Mouse (Mus musculus) mouse trophoblast stem cell (cell line): Measurements from ENCODE around the gene Cyp27b1.

ENCODE experiments used
- in situ Hi-C, 2 experiments: fragments of 300-500 bp; cut with MseI, MboI; formaldehyde crosslinking; loops; 2 replicates in 1 of 2; 3 replicates in 1 of 2; pipeline ENCODE4 v1.15.1; 2025

Gene Cyp27b1

GRCm38 (mm10) chr10:127047954-127048353 is at the start of gene Cyp27b1:
Gene Cyp27b1, plus strand, starts transcription at chr10:127048250.
- in situ Hi-C loops, result no loop called here

GRCm38 (mm10) chr10:127000529-127000928 is 47.5 kb upstream of the Cyp27b1 start, which contains the start of gene Avil:
Gene Avil, plus strand, starts transcription at chr10:127000709.
- in situ Hi-C loops, result no loop called here

DNA sequence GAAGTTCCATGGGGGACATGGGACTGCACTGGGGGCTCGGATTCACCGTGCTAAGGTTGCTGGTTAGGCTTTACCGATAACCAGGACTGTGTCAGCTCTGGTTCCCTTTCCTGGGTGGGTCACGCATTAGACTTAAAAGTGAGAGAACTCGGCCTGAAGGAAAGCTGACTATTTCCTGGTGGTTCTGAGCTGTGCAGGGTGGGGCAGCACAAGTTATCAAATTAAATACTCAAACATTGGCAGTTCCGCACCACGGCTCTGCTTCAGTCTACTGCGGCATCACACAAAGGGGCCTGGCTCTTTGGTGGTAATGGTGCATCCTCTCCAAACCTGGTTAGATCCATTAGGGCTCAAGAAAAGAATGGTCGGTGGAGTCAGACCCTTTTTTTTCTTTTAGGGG is 46.8 kb upstream of the Cyp27b1 start:
- in situ Hi-C loops, result no loop called here

- in situ Hi-C loops, result no loop called here
Measured at GRCm38 (mm10) chr10:127002056-127002455, 46.0 kb upstream of the Cyp27b1 start.

- in situ Hi-C loops, result no loop called here
Measured at GRCm38 (mm10) chr10:127002765-127003164, 45.3 kb upstream of the Cyp27b1 start.

DNA sequence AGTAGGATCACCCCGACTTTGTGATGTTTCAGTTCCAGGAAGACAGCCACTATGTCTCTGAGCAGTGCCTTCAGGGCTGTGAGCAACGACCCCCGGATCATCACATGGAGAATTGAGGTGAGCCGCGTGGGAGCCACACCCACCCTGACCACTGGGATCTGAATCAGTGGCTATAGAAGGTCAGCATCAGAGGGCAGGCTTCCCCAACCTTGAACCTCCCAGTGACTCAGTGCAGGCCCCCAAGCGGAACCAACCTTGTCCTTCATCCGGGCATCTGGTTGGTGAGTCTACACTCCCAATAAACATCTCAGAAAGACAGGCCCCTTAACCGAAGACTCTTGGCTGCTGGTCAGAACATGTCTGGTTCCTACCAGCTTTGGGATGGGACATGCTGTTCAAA is 44.7 kb upstream of the Cyp27b1 start:
- in situ Hi-C loops, result no loop called here

DNA sequence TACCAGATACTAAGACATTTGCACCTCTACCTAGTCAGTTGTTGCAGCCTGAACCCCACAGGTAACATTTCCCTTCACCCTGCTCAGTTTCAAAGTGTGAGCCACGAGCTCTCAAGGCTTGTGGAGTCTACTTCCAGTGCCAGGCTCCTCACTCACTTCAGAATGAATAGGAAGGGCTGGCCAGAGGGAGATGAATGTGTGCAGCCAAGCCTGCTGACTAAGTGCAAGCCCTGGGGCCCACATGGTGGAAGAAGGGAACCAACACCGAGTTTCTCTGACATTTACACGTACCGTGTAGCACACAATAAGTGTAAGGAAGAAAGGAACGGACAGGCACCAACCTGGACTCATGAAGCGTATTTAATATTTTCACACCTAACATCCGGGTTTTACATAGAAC is 44.2 kb upstream of the Cyp27b1 start:
- in situ Hi-C loops, result no loop called here

GRCm38 (mm10) chr10:127016488-127016887 is 31.6 kb upstream of the Cyp27b1 start:
- in situ Hi-C loops, result no loop called here

DNA sequence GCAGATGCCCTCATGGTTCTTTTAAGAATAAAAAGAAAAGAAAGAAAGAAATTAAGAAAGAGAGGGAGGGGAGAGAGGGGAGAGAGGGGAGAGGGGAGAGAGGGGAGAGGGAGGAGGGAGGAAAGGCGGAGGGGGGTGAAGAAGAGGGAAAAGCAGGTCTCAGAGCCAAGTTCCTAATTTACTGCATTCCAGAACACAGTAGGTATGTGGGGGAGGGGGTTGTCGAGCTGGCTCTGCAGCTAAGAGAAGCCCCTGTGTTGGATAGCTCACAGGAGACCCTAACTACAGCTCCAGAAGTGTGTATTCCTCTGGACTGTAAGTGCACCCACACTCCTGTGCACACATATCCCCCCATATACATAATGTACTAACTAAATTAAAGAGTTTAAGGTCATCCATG is 31.0 kb upstream of the Cyp27b1 start:
- in situ Hi-C loops, result no loop called here

GRCm38 (mm10) chr10:127018422-127018821 is 29.6 kb upstream of the Cyp27b1 start:
- in situ Hi-C loops, result no loop called here

- in situ Hi-C loops, result no loop called here
Measured at GRCm38 (mm10) chr10:127030336-127031296, 17.4 kb upstream of the Cyp27b1 start, which contains the start of gene Tsfm. Gene Tsfm, minus strand, starts transcription at chr10:127030840.

- in situ Hi-C loops, result no loop called here
Measured at GRCm38 (mm10) chr10:127033301-127033741, 14.7 kb upstream of the Cyp27b1 start.

- in situ Hi-C loops, result no loop called here
Measured at GRCm38 (mm10) chr10:127036273-127036672, 11.8 kb upstream of the Cyp27b1 start.

- in situ Hi-C loops, result no loop called here
Measured at GRCm38 (mm10) chr10:127037641-127038040, 10.4 kb upstream of the Cyp27b1 start.

DNA sequence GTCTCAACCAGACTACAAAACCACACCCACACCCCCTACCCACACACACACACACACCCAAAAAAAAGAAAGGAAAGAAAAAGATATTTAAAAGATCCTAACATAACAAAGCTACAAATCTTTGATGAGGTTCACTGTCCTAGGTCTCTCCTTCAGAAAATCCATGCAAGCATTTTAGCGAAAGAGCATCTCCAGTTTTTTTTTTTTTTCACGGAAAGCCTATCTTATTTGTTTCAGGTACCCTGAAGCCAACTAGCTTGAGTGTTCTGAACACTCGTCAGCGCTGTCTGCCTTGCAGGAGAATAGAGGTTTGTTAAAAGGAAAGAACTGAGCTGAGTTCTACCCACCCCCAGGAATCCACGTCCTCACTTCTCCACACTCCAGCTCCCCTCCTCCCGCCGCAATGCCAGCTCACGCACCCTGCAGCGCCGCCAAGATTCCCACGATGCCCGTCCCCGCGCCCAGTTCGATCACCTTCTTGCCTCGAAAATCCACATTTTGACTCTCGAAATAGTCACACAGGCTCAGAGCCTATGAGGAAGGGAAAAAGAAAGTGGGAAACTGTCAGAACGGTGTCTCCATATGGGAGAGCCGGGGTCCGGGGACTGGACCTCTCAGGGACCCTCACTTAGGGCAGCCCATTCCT is 7.4 kb upstream of the Cyp27b1 start:
- in situ Hi-C loops, result no loop called here

DNA sequence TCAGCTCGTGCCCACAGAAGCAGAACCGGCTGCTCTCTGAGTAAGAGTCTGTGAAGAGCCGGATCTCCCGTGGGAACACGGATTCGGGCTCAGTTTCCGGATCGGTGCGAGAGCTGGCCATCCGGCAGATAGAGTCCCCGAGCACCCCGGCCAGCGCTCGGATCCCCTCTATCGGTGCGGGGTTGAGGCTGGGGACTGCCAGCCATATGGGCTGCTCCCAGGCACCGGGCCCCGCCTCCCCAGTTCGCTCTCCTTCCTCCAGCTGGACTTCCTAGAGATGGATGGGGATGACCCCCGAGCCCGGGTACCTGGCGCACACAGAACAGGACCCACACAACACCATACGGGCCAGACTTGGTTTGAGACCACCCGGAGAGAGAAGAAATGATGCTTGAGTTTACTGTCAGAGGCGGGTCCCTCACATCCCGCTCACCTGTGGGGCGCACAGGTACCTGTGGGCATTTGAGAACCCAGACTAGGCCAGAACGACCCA is 6.7 kb upstream of the Cyp27b1 start, which contains the start of the genes Mettl1 and Eef1akmt3:
Mettl1 (plus strand) TSS at position 141 of the 493 bp plus-strand sequence.
Eef1akmt3 (minus strand) TSS at position 240 of the 493 bp plus-strand sequence.
- in situ Hi-C loops, result no loop called here

GRCm38 (mm10) chr10:127041774-127042338 is 6.2 kb upstream of the Cyp27b1 start:
- in situ Hi-C loops, result no loop called here

DNA sequence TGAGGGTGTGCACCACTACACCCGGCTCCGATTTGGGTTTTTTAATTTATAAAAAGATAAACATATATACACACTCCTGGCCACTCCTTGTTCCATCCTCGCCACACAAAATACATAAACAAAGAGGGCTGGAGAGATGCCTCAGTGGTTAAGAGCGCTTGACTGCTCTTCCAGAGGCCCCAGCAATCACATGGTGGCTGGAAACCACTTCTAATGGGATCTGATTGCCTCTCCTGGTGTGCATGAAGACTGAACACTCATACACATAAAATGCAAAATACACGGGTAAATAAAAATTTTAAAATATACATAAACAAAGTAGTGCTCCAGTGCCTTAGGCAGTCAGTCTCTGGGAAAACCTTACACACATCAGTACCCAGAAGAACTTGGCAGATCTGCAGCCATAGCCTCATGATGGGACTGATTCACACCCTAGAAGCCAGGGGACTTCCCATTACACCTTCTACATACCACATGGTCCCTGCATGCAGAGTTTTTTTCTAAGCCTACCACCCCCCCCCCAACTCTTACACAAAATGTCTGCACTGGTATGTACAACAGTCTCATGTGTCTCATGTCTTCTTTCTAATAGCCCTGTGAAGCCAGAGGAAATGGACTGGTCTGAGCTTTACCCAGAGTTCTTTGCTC is 5.5 kb upstream of the Cyp27b1 start:
- in situ Hi-C loops, result no loop called here

DNA sequence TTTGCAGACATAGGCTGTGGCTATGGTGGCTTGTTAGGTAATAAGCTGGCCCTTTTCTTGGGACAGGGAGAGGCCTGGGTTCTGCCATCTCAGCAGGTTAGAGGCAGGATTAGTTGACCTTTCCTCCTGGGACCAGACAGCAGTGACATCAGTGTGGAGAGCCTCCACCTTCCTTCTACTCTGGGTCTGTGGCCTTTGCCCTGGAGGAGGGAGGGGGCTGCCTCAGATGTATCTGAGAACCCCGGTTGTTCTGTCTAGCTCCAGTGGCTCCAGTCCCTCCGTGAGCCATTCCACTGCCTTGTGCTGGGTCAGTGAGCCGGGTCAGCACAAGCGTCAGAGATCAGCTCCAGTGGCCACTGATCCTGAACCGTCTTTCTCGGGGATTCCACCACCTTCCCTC is 4.9 kb upstream of the Cyp27b1 start:
- in situ Hi-C loops, result no loop called here

DNA sequence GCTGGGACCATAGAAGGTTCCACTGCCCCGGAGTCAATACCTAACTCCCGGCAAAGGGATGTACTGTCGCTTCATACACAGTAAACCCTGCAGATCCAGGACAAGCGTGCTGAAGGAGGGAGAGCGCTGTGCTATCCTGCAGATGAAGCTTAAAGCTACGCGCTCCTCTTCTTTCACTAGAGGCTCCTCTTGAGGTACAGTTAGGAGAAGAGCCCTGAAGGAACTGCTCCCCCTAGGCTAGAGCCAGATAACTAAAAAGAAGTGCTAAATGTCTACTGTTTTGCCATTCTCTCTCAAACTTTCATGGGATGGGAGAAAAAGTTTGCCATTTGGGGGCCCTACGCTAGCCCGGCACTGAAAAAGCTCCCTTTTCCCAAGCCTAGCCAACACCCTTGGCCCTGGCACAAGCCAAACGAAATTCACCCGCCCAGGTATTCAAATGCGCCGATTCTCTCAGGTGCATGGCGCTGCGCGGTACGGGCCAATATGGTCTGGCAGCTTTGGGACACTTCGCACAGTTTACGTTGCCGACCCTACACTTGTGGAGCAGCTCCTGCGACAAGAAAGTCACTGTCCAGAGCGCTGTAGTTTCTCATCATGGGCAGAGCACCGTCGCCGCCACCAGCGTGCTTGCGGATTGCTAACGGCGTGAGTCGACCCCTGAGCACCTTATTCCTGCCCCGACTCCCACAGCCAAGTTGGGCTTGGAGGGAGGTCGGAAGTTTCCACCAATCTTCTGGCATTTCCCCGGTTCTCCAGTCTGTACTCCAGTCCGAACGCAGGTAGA is 751 bp downstream of the Cyp27b1 start:
- in situ Hi-C loops, result no loop called here
